In genomic region chr9:78527301-78527761, GRCm38 (mm10) we compare ENCODE assay signal across 8 mouse cellular contexts. TPM values are rescaled to one million over a fixed set of nuclear protein-coding genes. Genes with fewer than 3 reads are reported as not detected.
DNase-seq lines count a peak whose midpoint lies in the region; ATAC-seq lines count a peak whose summit lies in the region.

No protein-coding gene starts in this region.

- no peaks in the 10 kb centered on the region for H3K9me3 ChIP-seq in midbrain, embryonic 10.5 days (replicated peaks)

- intact Hi-C loops in left cerebral cortex, postnatal 36 days (cut with DNase I), result loop anchor here (2.0 kb wide), 1 partner anchor 47 kb away; no protein-coding TSS in a partner anchor

- peaks cover 39% of the 10 kb centered on the region for H3K36me3 ChIP-seq in midbrain, embryonic 10.5 days

- DNase-seq in gastrocnemius, adult 8-10 months (ENCODE audit: low spot score in 2 of 2), result peak; percentile 45 to 54
- DNase-seq in induced T-regulatory cell, adult 2 months (ENCODE audit: low read depth), result peak; percentile 90
- peak; percentile 44 to 48 for DNase-seq in left cerebral cortex, postnatal 36 days (ENCODE audit: low spot score in 2 of 2)
- peak; percentile 85 for DNase-seq in midbrain, embryonic 10.5 days (ENCODE audit: low spot score)
- peak; percentile 37 to 49 for DNase-seq in right cerebral cortex, postnatal 36 days (ENCODE audit: low spot score in 2 of 2)
- DNase-seq in urinary bladder, postnatal 4 days (ENCODE audit: low spot score in 2 of 2), result peak; percentile 77 to 85

- peak overlapping the region; percentile 90 for H3K27ac ChIP-seq in midbrain, embryonic 10.5 days (replicated peaks)

- H3K4me1 ChIP-seq in midbrain, embryonic 10.5 days, result peaks cover 28% of the 10 kb centered on the region

- peak overlapping the region; percentile 65 for H3K4me3 ChIP-seq in midbrain, embryonic 10.5 days

- no peaks in the 10 kb centered on the region for H3K27me3 ChIP-seq in midbrain, embryonic 10.5 days (ENCODE audit: low read depth, poor library complexity, severe bottlenecking)

- under 1% methylated on average over 24 of the region's 24 CpGs for WGBS in midbrain, embryonic 10.5 days

- peak; percentile 90 for ATAC-seq in activated CD4-positive, CD25-positive, alpha-beta regulatory T cell, adult 4 months
- ATAC-seq in common myeloid progenitor, adult 5-6 weeks (replicated peaks; ENCODE audit: low read depth, poor library complexity, severe bottlenecking), result peak; percentile 90

RNA-seq across cellular contexts. Expression of gene Eef1a1, which starts 38.4 kb away (rescaled TPM):
- over 10,000 TPM; 10,605 to 11,851 TPM for polyA plus RNA-seq in activated CD4-positive, CD25-positive, alpha-beta regulatory T cell, adult 4 months (2017; shearing (Covaris generic))
- total RNA-seq in common myeloid progenitor, adult 5-6 weeks (2017), result 14,048 and 16,425 TPM in 2 replicates
- total RNA-seq in gastrocnemius, adult 8-10 months (2022), result 100 to 1,000 TPM; 235 to 456 (median 334) TPM
- total RNA-seq in left cerebral cortex, postnatal 36 days (2021), result 1,000 to 10,000 TPM; 2,126 to 2,321 TPM
- polyA plus RNA-seq in midbrain, embryonic 10.5 days (2016; fragmentation: Nextera tagmentation; extraction: Ambion mirVana), result 3,476 and 3,775 TPM in 2 replicates

Comparison
In these comparisons a context has a peak if more than half of its experiments do, and no peak if none do; other contexts are left out.
1. Peak in every context shown above with its lines: DNase-seq, ATAC-seq, H3K4me3 ChIP-seq and H3K27ac ChIP-seq.
2. RNA of gene Eef1a1, which starts 38.4 kb away (total RNA-seq): 14,048 to 16,425 TPM in common myeloid progenitor, adult 5-6 weeks and 2,126 to 2,321 TPM in left cerebral cortex, postnatal 36 days; 235 to 456 TPM in gastrocnemius, adult 8-10 months; every median in the first group is over 4 times any median in the second.